Mouse (Mus musculus): ENCODE data around the gene Rptor. TPM values are rescaled to one million over a fixed set of nuclear protein-coding genes. Genes with fewer than 3 reads are reported as not detected.
A peak's percentile ranks its signal among the peaks of the same experiment; 100 is the strongest.

The Rptor gene
- total and polyA plus RNA-seq, 2 experiments from 2014 or later = 8.0 to 46.7 TPM

DNA sequence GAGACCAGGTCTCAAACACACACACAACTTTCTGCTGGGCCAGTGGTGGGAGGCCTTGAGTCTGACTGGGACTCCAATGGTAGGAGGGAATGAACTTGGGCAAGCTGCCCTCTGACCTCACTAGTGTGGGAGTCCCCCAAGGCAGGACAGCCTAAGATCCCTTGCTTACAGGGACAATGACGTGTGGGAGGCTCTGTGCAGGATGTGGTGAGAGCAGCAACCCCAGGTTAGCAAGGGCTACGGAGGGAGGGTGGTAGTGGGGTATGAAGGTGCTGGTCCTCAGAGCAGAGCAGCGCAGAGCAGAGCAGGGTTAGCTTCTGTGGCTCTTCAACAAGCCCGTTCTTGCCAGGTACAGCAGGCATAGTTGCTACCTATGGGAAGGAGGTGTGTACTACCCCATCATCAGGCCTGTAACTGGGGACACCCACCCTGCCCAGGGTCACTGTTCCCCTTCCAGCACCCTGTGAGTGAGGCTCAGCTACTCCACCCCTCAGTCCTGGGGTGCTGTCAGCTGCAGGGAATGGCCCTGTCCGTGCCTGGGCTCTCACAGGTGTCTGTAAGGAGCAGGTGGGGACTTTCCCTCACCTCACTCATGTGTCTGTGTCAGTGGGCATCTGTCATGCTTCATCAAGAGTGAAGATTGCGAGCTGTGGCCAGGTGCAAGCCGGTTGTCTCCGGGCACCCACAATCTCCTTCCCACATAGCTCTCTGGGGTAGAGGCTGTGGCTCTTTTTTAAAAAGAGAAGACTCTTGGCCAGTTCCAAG, 331.3 kb downstream of the Rptor start:
- WGBS = 85% methylated on average over 8 of the region's 8 CpGs
- no peaks in the 10 kb centered on the region for H3K27me3 ChIP-seq (ENCODE audit: insufficient read depth, low read length)
- TF ChIP-seq CTCF (IDR thresholded peaks at IDR 0.05; ENCODE audit: low read depth) = no peak
- DNase-seq = no peak
- no peaks in the 10 kb centered on the region for H3K9me3 ChIP-seq (ENCODE audit: low read length)
- H3K4me1 ChIP-seq (ENCODE audit: insufficient read depth) = peaks cover 37% of the 10 kb centered on the region
- no peak overlapping the region for H3K27ac ChIP-seq (ENCODE audit: low read depth, low read length)
- H3K9ac ChIP-seq = no peak overlapping the region
- no peaks in the 10 kb centered on the region; the same call in 1 of the 2 replicates for H3K36me3 ChIP-seq (ENCODE audit: insufficient read depth)
- ATAC-seq = no peak
- no peak overlapping the region for H3K4me2 ChIP-seq (ENCODE audit: low read depth)
- H3K4me3 ChIP-seq (ENCODE audit: low read depth, low read length) = no peak overlapping the region

DNA sequence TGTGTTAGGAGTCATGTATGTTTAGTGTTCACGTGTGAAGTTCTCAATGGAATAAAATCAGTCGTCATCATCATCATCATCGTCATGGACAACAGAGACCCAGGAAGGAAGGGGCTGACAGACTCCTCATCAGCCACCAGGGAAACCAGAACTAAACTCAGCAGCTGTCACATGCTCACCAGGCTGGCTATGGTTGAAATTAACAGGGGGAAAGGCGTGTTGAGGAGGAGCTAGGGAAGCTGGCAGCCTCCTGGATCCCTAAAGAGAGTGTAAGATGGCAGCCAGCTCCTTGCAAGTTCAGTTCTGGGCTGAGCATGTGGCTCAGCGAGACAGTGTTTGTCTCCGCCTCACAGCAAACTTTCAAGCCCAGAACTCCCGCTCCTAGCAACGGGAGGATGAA, 332.1 kb downstream of the Rptor start:
- no peak overlapping the region for H3K9ac ChIP-seq
- TF ChIP-seq CTCF (IDR thresholded peaks at IDR 0.05; ENCODE audit: low read depth) = peak; percentile 24; the same call in 1 of the 2 replicates
- H3K4me2 ChIP-seq (ENCODE audit: low read depth) = no peak overlapping the region
- ATAC-seq (peak; percentile 30; the same call in 1 of the 2 replicates), DNase-seq (peak; percentile 78)
- no peaks in the 10 kb centered on the region; the same call in 1 of the 2 replicates for H3K36me3 ChIP-seq (ENCODE audit: insufficient read depth)
- WGBS = 56% methylated on average over 8 of the region's 8 CpGs
- 0 out of 2 replicates have a peak overlapping the region, but pooled peaks have one; percentile 35 for H3K27ac ChIP-seq (ENCODE audit: low read depth, low read length)
- no peaks in the 10 kb centered on the region for H3K9me3 ChIP-seq (ENCODE audit: low read length)
- no peak overlapping the region for H3K4me3 ChIP-seq (ENCODE audit: low read depth, low read length)
- H3K27me3 ChIP-seq (ENCODE audit: insufficient read depth, low read length) = no peaks in the 10 kb centered on the region
- H3K4me1 ChIP-seq (ENCODE audit: insufficient read depth) = peaks cover 44% of the 10 kb centered on the region

DNA sequence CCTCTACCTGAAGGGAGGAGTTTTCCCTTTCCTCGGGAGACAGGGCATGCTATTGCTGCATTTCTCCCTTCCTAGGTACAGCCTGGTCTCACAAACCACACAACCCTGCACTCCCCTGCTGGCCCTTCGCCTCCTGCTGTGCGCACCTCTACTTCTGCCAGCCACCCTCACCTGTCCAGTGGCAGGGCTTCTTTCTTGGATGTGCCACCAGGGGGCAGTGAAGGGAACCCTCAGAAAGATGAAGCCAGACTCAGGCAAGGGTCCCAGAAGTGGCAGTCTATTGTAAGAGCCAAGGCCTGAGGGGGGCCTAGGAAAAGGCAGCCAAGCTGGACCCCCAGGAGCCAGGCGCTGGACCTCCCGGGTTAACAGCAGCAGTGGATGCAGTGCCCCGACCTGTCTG, 332.8 kb downstream of the Rptor start:
- ATAC-seq (no peak), DNase-seq (peak; percentile 67)
- Histone ChIP-seq H3K4me2 (ENCODE audit: low read depth) (no peak overlapping the region), H3K36me3 (ENCODE audit: insufficient read depth) (no peaks in the 10 kb centered on the region; the same call in 1 of the 2 replicates), H3K4me1 (ENCODE audit: insufficient read depth) (peaks cover 50% of the 10 kb centered on the region), H3K4me3 (ENCODE audit: low read depth, low read length) (no peak overlapping the region), H3K9ac (no peak overlapping the region), H3K27me3 (ENCODE audit: insufficient read depth, low read length) (no peaks in the 10 kb centered on the region), H3K9me3 (ENCODE audit: low read length) (no peaks in the 10 kb centered on the region), H3K27ac (ENCODE audit: low read depth, low read length) (peak overlapping the region; percentile 75)
- WGBS = 18% methylated on average over 6 of the region's 6 CpGs
- peak; percentile 82 for TF ChIP-seq CTCF (IDR thresholded peaks at IDR 0.05; ENCODE audit: low read depth)

DNA sequence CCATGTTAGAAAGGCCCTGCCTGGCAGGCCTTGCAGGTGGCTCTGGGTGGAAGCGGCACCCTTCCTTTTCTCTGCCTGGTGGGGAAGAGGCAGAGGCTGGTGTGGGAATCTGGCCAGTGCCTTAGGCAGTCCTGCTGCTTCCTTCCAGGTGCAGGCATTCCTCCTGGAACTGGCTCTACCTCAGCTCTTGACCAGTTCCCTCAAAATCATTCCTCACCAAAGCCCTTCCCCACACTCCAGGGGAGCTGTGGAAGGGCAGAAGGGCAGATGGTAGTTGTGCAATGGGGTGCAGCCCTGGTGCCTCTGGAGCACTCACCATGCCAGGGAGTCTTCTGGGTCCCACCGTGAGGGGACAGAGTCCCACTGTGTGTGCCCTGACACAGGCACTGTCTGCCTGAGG, 333.8 kb downstream of the Rptor start:
- Histone ChIP-seq H3K36me3 (ENCODE audit: insufficient read depth) (no peaks in the 10 kb centered on the region; the same call in 1 of the 2 replicates), H3K4me3 (ENCODE audit: low read depth, low read length) (no peak overlapping the region), H3K4me2 (ENCODE audit: low read depth) (peak overlapping the region; percentile 34), H3K9ac (no peak overlapping the region), H3K4me1 (ENCODE audit: insufficient read depth) (peaks cover 60% of the 10 kb centered on the region), H3K27ac (ENCODE audit: low read depth, low read length) (peak overlapping the region; percentile 75), H3K27me3 (ENCODE audit: insufficient read depth, low read length) (no peaks in the 10 kb centered on the region), H3K9me3 (ENCODE audit: low read length) (no peaks in the 10 kb centered on the region)
- TF ChIP-seq CTCF (IDR thresholded peaks at IDR 0.05; ENCODE audit: low read depth) = no peak
- DNase-seq = no peak
- ATAC-seq = no peak
- WGBS = 70% methylated on average over 2 of the region's 2 CpGs

DNA sequence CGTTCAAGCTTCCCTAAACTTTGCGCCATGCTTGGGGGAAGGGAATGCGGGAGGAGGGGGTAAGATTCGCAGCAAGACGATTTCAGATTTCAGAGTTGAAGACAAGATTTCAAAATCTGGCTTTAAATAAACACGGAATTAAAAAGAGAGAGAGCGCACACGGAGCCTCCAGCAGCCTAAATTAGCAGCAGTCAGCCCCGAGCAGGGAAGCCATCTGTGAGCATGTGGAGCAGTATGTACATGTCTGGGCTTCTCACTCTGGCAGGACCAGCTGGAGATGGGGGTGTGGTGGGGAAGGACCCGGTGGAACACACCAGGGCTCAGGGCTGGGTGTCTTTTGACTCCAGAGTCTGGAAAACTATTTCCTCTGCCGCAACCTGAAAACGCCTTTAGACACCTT, 334.5 kb downstream of the Rptor start:
- Histone ChIP-seq H3K4me3 (ENCODE audit: low read depth, low read length) (no peak overlapping the region; the same call in 1 of the 2 replicates), H3K27ac (ENCODE audit: low read depth, low read length) (peak overlapping the region; percentile 80), H3K27me3 (ENCODE audit: insufficient read depth, low read length) (no peaks in the 10 kb centered on the region), H3K9me3 (ENCODE audit: low read length) (no peaks in the 10 kb centered on the region), H3K4me1 (ENCODE audit: insufficient read depth) (peaks cover 64% of the 10 kb centered on the region), H3K36me3 (ENCODE audit: insufficient read depth) (no peaks in the 10 kb centered on the region; the same call in 1 of the 2 replicates), H3K4me2 (ENCODE audit: low read depth) (peak overlapping the region; percentile 34), H3K9ac (no peak overlapping the region)
- ATAC-seq = peak; percentile 83
- TF ChIP-seq CTCF (IDR thresholded peaks at IDR 0.05; ENCODE audit: low read depth) = no peak
- WGBS = 42% methylated on average over 12 of the region's 12 CpGs
- peak; percentile 84 for DNase-seq

DNA sequence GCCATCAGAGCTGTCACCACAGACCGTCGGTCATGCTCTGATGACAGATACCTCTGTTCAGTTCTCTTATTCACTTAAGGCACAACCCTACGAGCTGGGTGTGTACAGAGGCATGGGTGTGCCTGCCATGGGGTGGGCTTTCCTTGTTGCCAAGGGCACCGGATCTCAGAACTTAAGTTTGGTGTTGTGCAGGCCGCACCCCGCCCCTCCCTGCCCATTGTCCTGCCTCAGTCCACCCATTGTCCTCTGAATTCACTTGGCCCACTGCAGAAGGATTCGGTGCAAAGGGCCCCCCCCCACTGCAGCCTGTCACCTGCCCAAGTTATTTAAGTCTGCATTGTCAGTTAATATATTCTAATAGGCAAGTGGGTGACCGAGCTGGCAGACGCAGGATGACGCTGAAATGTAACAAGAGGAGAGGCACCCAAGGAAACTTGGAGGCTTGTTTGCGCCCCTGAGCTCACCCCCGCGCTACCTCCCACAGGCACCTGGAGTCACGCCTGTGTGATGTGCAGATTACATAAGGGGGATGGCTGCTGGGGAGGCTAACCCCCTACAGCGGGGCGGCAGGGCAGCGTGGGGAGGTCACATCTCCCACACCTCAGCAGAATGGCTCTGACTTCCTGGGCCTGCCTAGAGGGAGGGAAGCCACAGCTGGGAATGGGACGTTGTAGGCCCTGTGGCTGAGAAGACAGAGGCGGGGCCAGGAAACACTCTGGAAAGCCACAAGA, 335.2 kb downstream of the Rptor start:
- 60% methylated on average over 19 of the region's 19 CpGs for WGBS
- Histone ChIP-seq H3K9me3 (ENCODE audit: low read length) (no peaks in the 10 kb centered on the region), H3K27ac (ENCODE audit: low read depth, low read length) (peak overlapping the region; percentile 80), H3K27me3 (ENCODE audit: insufficient read depth, low read length) (no peaks in the 10 kb centered on the region), H3K4me3 (ENCODE audit: low read depth, low read length) (no peak overlapping the region), H3K4me2 (ENCODE audit: low read depth) (peak overlapping the region; percentile 34; the same call in 1 of the 2 replicates), H3K4me1 (ENCODE audit: insufficient read depth) (peaks cover 64% of the 10 kb centered on the region), H3K9ac (no peak overlapping the region), H3K36me3 (ENCODE audit: insufficient read depth) (no peaks in the 10 kb centered on the region; the same call in 1 of the 2 replicates)
- no peak for TF ChIP-seq CTCF (IDR thresholded peaks at IDR 0.05; ENCODE audit: low read depth)
- DNase-seq (no peak), ATAC-seq (no peak)
